Mouse (Mus musculus): ENCODE measurements around the gene Tcf25. TPM values are rescaled to one million over a fixed set of nuclear protein-coding genes. Genes with fewer than 3 reads are reported as not detected.
A peak's percentile ranks its signal among the peaks of the same experiment; 100 is the strongest.
"Not testable (repeated sequence)": the region's sequence is repeated elsewhere in the genome, so short reads cannot be mapped to it uniquely, and the experiment has no call there.

The Tcf25 gene
- polyA plus RNA-seq, 1 experiment: 659 TPM

- TF ChIP-seq CTCF (IDR thresholded peaks at IDR 0.05; ENCODE audit: extremely low read depth, insufficient read depth, low read length) (no peak), POLR2A (IDR thresholded peaks at IDR 0.05; ENCODE audit: extremely low read depth, insufficient read depth, low read length) (no peak)
Observed at GRCm38 (mm10) chr8:123432381-123432780, 58.8 kb downstream of the Tcf25 start.

GRCm38 (mm10) chr8:123433241-123433974 lies 59.9 kb downstream of the Tcf25 start:
- not testable (repeated sequence) for H3K4me3 ChIP-seq (ENCODE audit: insufficient read depth, low read length); H3K27ac ChIP-seq (ENCODE audit: insufficient read depth, low read length); H3K4me1 ChIP-seq (ENCODE audit: control insufficient read depth, insufficient read depth, low read length)

More at GRCm38 (mm10) chr8:123432381-123432780, 58.8 kb downstream of the Tcf25 start:
- H3K4me3 ChIP-seq (ENCODE audit: insufficient read depth, low read length): no peak overlapping the region
- H3K4me1 ChIP-seq (ENCODE audit: control insufficient read depth, insufficient read depth, low read length): no peaks in the 10 kb centered on the region
- no peak overlapping the region for H3K27ac ChIP-seq (ENCODE audit: insufficient read depth, low read length)

- no peak overlapping the region for H3K4me3 ChIP-seq (ENCODE audit: insufficient read depth, low read length)
- TF ChIP-seq POLR2A (IDR thresholded peaks at IDR 0.05; ENCODE audit: extremely low read depth, insufficient read depth, low read length): no peak
- no peak for TF ChIP-seq CTCF (IDR thresholded peaks at IDR 0.05; ENCODE audit: extremely low read depth, insufficient read depth, low read length)
- no peaks in the 10 kb centered on the region for H3K4me1 ChIP-seq (ENCODE audit: control insufficient read depth, insufficient read depth, low read length)
- H3K27ac ChIP-seq (ENCODE audit: insufficient read depth, low read length): no peak overlapping the region
Observed at GRCm38 (mm10) chr8:123441788-123442187, 68.2 kb downstream of the Tcf25 start.

GRCm38 (mm10) chr8:123442351-123442750 lies 68.8 kb downstream of the Tcf25 start:
- H3K4me1 ChIP-seq (ENCODE audit: control insufficient read depth, insufficient read depth, low read length): no peaks in the 10 kb centered on the region
- H3K4me3 ChIP-seq (ENCODE audit: insufficient read depth, low read length): peak overlapping the region; percentile 89
- TF ChIP-seq POLR2A (IDR thresholded peaks at IDR 0.05; ENCODE audit: extremely low read depth, insufficient read depth, low read length) (no peak), CTCF (IDR thresholded peaks at IDR 0.05; ENCODE audit: extremely low read depth, insufficient read depth, low read length) (no peak)
- H3K27ac ChIP-seq (ENCODE audit: insufficient read depth, low read length): no peak overlapping the region

- peak; percentile 43 for TF ChIP-seq CTCF (IDR thresholded peaks at IDR 0.05; ENCODE audit: extremely low read depth, insufficient read depth, low read length)
- TF ChIP-seq POLR2A (IDR thresholded peaks at IDR 0.05; ENCODE audit: extremely low read depth, insufficient read depth, low read length): peak; percentile 65; the same call in 1 of the 2 replicates
- no peaks in the 10 kb centered on the region for H3K4me1 ChIP-seq (ENCODE audit: control insufficient read depth, insufficient read depth, low read length)
- H3K27ac ChIP-seq (ENCODE audit: insufficient read depth, low read length): peak overlapping the region; percentile 71
- peak overlapping the region; percentile 89 for H3K4me3 ChIP-seq (ENCODE audit: insufficient read depth, low read length)
Observed at GRCm38 (mm10) chr8:123442871-123443575, 69.5 kb downstream of the Tcf25 start.

GRCm38 (mm10) chr8:123443576-123443921 lies 70.0 kb downstream of the Tcf25 start:
- peak overlapping the region; percentile 89 for H3K4me3 ChIP-seq (ENCODE audit: insufficient read depth, low read length)
- TF ChIP-seq CTCF (IDR thresholded peaks at IDR 0.05; ENCODE audit: extremely low read depth, insufficient read depth, low read length) (no peak), POLR2A (IDR thresholded peaks at IDR 0.05; ENCODE audit: extremely low read depth, insufficient read depth, low read length) (no peak)
- no peak overlapping the region for H3K27ac ChIP-seq (ENCODE audit: insufficient read depth, low read length)
- no peaks in the 10 kb centered on the region for H3K4me1 ChIP-seq (ENCODE audit: control insufficient read depth, insufficient read depth, low read length)

- no peaks in the 10 kb centered on the region for H3K4me1 ChIP-seq (ENCODE audit: control insufficient read depth, insufficient read depth, low read length)
- H3K27ac ChIP-seq (ENCODE audit: insufficient read depth, low read length): no peak overlapping the region
- no peak overlapping the region; the same call in 1 of the 2 replicates for H3K4me3 ChIP-seq (ENCODE audit: insufficient read depth, low read length)
- TF ChIP-seq POLR2A (IDR thresholded peaks at IDR 0.05; ENCODE audit: extremely low read depth, insufficient read depth, low read length) (no peak), CTCF (IDR thresholded peaks at IDR 0.05; ENCODE audit: extremely low read depth, insufficient read depth, low read length) (no peak)
Observed at GRCm38 (mm10) chr8:123444131-123444530, 70.6 kb downstream of the Tcf25 start.

GRCm38 (mm10) chr8:123445981-123446380 lies 72.4 kb downstream of the Tcf25 start:
- no peak overlapping the region for H3K4me3 ChIP-seq (ENCODE audit: insufficient read depth, low read length)
- H3K27ac ChIP-seq (ENCODE audit: insufficient read depth, low read length): no peak overlapping the region
- no peaks in the 10 kb centered on the region for H3K4me1 ChIP-seq (ENCODE audit: control insufficient read depth, insufficient read depth, low read length)
- no peak for TF ChIP-seq POLR2A (IDR thresholded peaks at IDR 0.05; ENCODE audit: extremely low read depth, insufficient read depth, low read length)
- no peak for TF ChIP-seq CTCF (IDR thresholded peaks at IDR 0.05; ENCODE audit: extremely low read depth, insufficient read depth, low read length)

GRCm38 (mm10) chr8:123446799-123447198 lies 73.2 kb downstream of the Tcf25 start:
- H3K4me3 ChIP-seq (ENCODE audit: insufficient read depth, low read length): no peak overlapping the region
- no peaks in the 10 kb centered on the region for H3K4me1 ChIP-seq (ENCODE audit: control insufficient read depth, insufficient read depth, low read length)
- H3K27ac ChIP-seq (ENCODE audit: insufficient read depth, low read length): no peak overlapping the region
- TF ChIP-seq CTCF (IDR thresholded peaks at IDR 0.05; ENCODE audit: extremely low read depth, insufficient read depth, low read length) (no peak), POLR2A (IDR thresholded peaks at IDR 0.05; ENCODE audit: extremely low read depth, insufficient read depth, low read length) (no peak)

GRCm38 (mm10) chr8:123450783-123451182 lies 77.2 kb downstream of the Tcf25 start:
- TF ChIP-seq CTCF (IDR thresholded peaks at IDR 0.05; ENCODE audit: extremely low read depth, insufficient read depth, low read length): no peak
- TF ChIP-seq POLR2A (IDR thresholded peaks at IDR 0.05; ENCODE audit: extremely low read depth, insufficient read depth, low read length): no peak
- H3K4me3 ChIP-seq (ENCODE audit: insufficient read depth, low read length): no peak overlapping the region
- H3K4me1 ChIP-seq (ENCODE audit: control insufficient read depth, insufficient read depth, low read length): no peaks in the 10 kb centered on the region
- H3K27ac ChIP-seq (ENCODE audit: insufficient read depth, low read length): no peak overlapping the region

GRCm38 (mm10) chr8:123451747-123452146 lies 78.2 kb downstream of the Tcf25 start:
- H3K27ac ChIP-seq (ENCODE audit: insufficient read depth, low read length): not testable (repeated sequence)

More at GRCm38 (mm10) chr8:123451747-123452146, 78.2 kb downstream of the Tcf25 start:
- not testable (repeated sequence) for H3K4me3 ChIP-seq (ENCODE audit: insufficient read depth, low read length); H3K4me1 ChIP-seq (ENCODE audit: control insufficient read depth, insufficient read depth, low read length)
